Comparison of ENCODE assay signal across 25 mouse cellular contexts in the genomic region with DNA sequence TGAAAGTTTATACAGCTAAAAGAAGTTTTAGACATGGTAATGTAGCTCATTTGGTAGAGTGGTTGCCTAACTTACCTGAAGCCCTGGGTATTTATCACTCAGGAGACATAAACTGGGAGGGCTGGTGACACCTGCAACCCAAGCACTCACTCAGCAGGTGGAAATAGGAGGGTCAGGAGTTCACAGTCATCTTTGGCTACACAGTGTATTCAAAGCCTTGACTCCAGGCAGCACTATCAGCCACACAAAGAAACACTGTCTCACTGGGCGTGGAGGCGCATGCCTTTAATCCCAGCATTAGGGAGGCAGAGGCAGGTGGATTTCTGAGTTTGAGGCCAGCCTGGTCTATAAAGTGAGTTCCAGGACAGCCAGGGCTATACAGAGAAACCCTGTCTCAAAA. TPM values are rescaled to one million over a fixed set of nuclear protein-coding genes. Genes with fewer than 3 reads are reported as not detected.
"Had no signal": no experiment of that assay in that cellular context is flagged by ENCODE, and none has a peak within 500 bp of the region (broad histone marks: within the 10 kb centered on the region; RNA-seq: fewer than 3 reads in every experiment).

No protein-coding gene starts in this region.

- H3K9me3 ChIP-seq: neural tube, embryonic 12.5 days; neural tube, embryonic 13.5 days; neural tube, embryonic 15.5 days; stomach, embryonic 15.5 days had no signal

- H3K4me3 ChIP-seq: neural tube, embryonic 12.5 days; neural tube, embryonic 13.5 days; neural tube, embryonic 15.5 days; stomach, embryonic 15.5 days had no signal

- H3K27ac ChIP-seq: neural tube, embryonic 12.5 days; neural tube, embryonic 13.5 days; neural tube, embryonic 15.5 days; stomach, embryonic 15.5 days; stomach, postnatal 0 days had no signal

- H3K4me2 ChIP-seq: neural tube, embryonic 12.5 days; neural tube, embryonic 13.5 days; neural tube, embryonic 15.5 days; stomach, embryonic 15.5 days had no signal

- H3K27me3 ChIP-seq: neural tube, embryonic 12.5 days; neural tube, embryonic 15.5 days; stomach, embryonic 15.5 days had no signal

- H3K9ac ChIP-seq: neural tube, embryonic 12.5 days; neural tube, embryonic 13.5 days; neural tube, embryonic 15.5 days; stomach, embryonic 15.5 days had no signal

- H3K36me3 ChIP-seq: neural tube, embryonic 12.5 days; neural tube, embryonic 13.5 days; neural tube, embryonic 15.5 days; stomach, embryonic 15.5 days had no signal

- H3K4me1 ChIP-seq: neural tube, embryonic 12.5 days; neural tube, embryonic 13.5 days; neural tube, embryonic 15.5 days; stomach, embryonic 15.5 days had no signal

- DNase-seq: retina, postnatal 1 day; right cerebral cortex, adult 18-20 months; right cerebral cortex, postnatal 14 days; right cerebral cortex, postnatal 25 days; right cerebral cortex, postnatal 4 days; spleen, adult 18-20 months; thymus, adult 18-20 months; thymus, adult 2 months; thymus, postnatal 14 days; thymus, postnatal 25 days; thymus, postnatal 36 days; thymus, postnatal 4 days had no signal

RNA-seq across cellular contexts. Expression of a gene that starts 3.5 kb away (rescaled TPM):
- total RNA-seq: neutrophil, adult 5-6 weeks had no signal
- polyA plus RNA-seq: neural tube, embryonic 12.5 days; neural tube, embryonic 13.5 days; neural tube, embryonic 14.5 days; neural tube, embryonic 15.5 days; small intestine, adult 2 months; spleen, adult 2 months; stomach, embryonic 14.5 days; stomach, embryonic 15.5 days; stomach, embryonic 16.5 days; stomach, postnatal 0 days; testis, adult 2 months; urinary bladder, adult 2 months had no signal

RNA-seq across cellular contexts. Expression of a gene that starts 44.8 kb away (rescaled TPM):
- total RNA-seq: neutrophil, adult 5-6 weeks had no signal
- polyA plus RNA-seq: neural tube, embryonic 12.5 days; neural tube, embryonic 13.5 days; neural tube, embryonic 14.5 days; neural tube, embryonic 15.5 days; small intestine, adult 2 months; spleen, adult 2 months; stomach, embryonic 14.5 days; stomach, embryonic 15.5 days; stomach, embryonic 16.5 days; testis, adult 2 months; thymus, adult 2 months; urinary bladder, adult 2 months had no signal
